Mouse (Mus musculus) embryonic facial prominence, embryonic 13.5 days (tissue): ENCODE measurements at regions not wholly inside any gene's neighbourhood (a gene's known extent, or its start where the extent isn't known, plus 50 kb on each side); places are given as distances from the start of the nearest gene placed in this dataset.

Experiments used
- ATAC-seq: fragments of 200-750 bp; cut with Nextera tagmentation; 2 replicates; pipeline ENCODE4 v1.8.0; 2017; ENCODE audit warnings: low read depth; ENCODE audit not compliant: insufficient number of reproducible peaks, insufficient read depth, low FRiP score, low TSS enrichment
- H3K27ac ChIP-seq: fragments of 300-500 bp; sonication (generic); 2 replicates; pipeline ENCODE4 v1.5.1; 2015; ENCODE audit warnings: moderate library complexity, mild to moderate bottlenecking, inconsistent platforms
- H3K27me3 ChIP-seq: fragments of 300-500 bp; sonication (generic); 2 replicates; pipeline ENCODE4 v1.6.1; 2015; ENCODE audit warnings: mild to moderate bottlenecking, inconsistent platforms
- H3K36me3 ChIP-seq: fragments of 300-500 bp; sonication (generic); 2 replicates; pipeline ENCODE4 v1.6.1; 2015; ENCODE audit warnings: mild to moderate bottlenecking, inconsistent platforms
- H3K4me1 ChIP-seq: fragments of 300-500 bp; sonication (generic); 2 replicates; pipeline ENCODE4 v1.6.1; 2015; ENCODE audit warnings: inconsistent platforms
- H3K4me2 ChIP-seq: fragments of 300-500 bp; sonication (generic); 2 replicates; pipeline ENCODE4 v1.6.1; 2015; ENCODE audit warnings: moderate library complexity, mild to moderate bottlenecking, inconsistent platforms
- H3K4me3 ChIP-seq: fragments of 300-500 bp; sonication (generic); 2 replicates; pipeline ENCODE4 v1.5.1; 2015; ENCODE audit warnings: mild to moderate bottlenecking, inconsistent platforms
- H3K9ac ChIP-seq: fragments of 300-500 bp; sonication (generic); 2 replicates; pipeline ENCODE4 v1.6.1; 2015; ENCODE audit warnings: mild to moderate bottlenecking, inconsistent platforms
- H3K9me3 ChIP-seq: fragments of 300-500 bp; sonication (generic); 2 replicates; pipeline ENCODE4 v1.6.1; 2016; ENCODE audit warnings: inconsistent platforms
- WGBS: fragments of 180-500 bp; shearing (Covaris S2); methylation state at CpG from one replicate; pipeline ENCODE4 v1.1.7; 2015; ENCODE audit warnings: mixed read lengths; 5-methylcytosine and 5-hydroxymethylcytosine counted together

GRCm38 (mm10) chr6:102977122-102977521 is 404.2 kb upstream of the Cntn3 start:
- Histone ChIP-seq H3K27me3 (no peaks in the 10 kb centered on the region), H3K9me3 (no peaks in the 10 kb centered on the region), H3K27ac (no peak overlapping the region), H3K36me3 (no peaks in the 10 kb centered on the region), H3K4me3 (no peak overlapping the region), H3K4me2 (no peak overlapping the region), H3K9ac (no peak overlapping the region), H3K4me1 (no peaks in the 10 kb centered on the region)
- WGBS, result 85% methylated on average over 3 of the region's 3 CpGs
- ATAC-seq, result no peak

GRCm38 (mm10) chr6:103023326-103023725 is 450.4 kb upstream of the Cntn3 start:
- Histone ChIP-seq H3K4me3 (no peak overlapping the region), H3K27ac (no peak overlapping the region), H3K9ac (no peak overlapping the region), H3K9me3 (no peaks in the 10 kb centered on the region), H3K36me3 (no peaks in the 10 kb centered on the region), H3K4me2 (no peak overlapping the region), H3K27me3 (no peaks in the 10 kb centered on the region), H3K4me1 (peaks cover 5% of the 10 kb centered on the region; the same call in 1 of the 2 replicates)
- 70% methylated on average over 2 of the region's 2 CpGs for WGBS
- no peak for ATAC-seq

- no peak overlapping the region for H3K9ac ChIP-seq
- H3K4me1 ChIP-seq, result peaks cover 5% of the 10 kb centered on the region; the same call in 1 of the 2 replicates
- 55% methylated on average over 2 of the region's 2 CpGs for WGBS
- no peaks in the 10 kb centered on the region for H3K9me3 ChIP-seq
- ATAC-seq, result no peak
- H3K27ac ChIP-seq, result no peak overlapping the region
- H3K4me2 ChIP-seq, result no peak overlapping the region
- H3K27me3 ChIP-seq, result no peaks in the 10 kb centered on the region
- no peaks in the 10 kb centered on the region for H3K36me3 ChIP-seq
- no peak overlapping the region for H3K4me3 ChIP-seq
These were observed 451.1 kb upstream of the Cntn3 start for GRCm38 (mm10) chr6:103024006-103024405.

- WGBS, result 36% methylated on average over 1 of the region's 1 CpGs
- H3K4me1 ChIP-seq, result peaks cover 5% of the 10 kb centered on the region; the same call in 1 of the 2 replicates
- no peak for ATAC-seq
- H3K27me3 ChIP-seq, result no peaks in the 10 kb centered on the region
- H3K27ac ChIP-seq, result no peak overlapping the region
- no peak overlapping the region for H3K9ac ChIP-seq
- no peak overlapping the region for H3K4me2 ChIP-seq
- no peaks in the 10 kb centered on the region for H3K9me3 ChIP-seq
- no peak overlapping the region for H3K4me3 ChIP-seq
- no peaks in the 10 kb centered on the region for H3K36me3 ChIP-seq
These were observed 455.2 kb upstream of the Cntn3 start for GRCm38 (mm10) chr6:103028150-103028549.

- 32% methylated on average over 3 of the region's 4 CpGs for WGBS
- H3K9ac ChIP-seq, result no peak overlapping the region
- no peak overlapping the region for H3K4me2 ChIP-seq
- peaks cover 7% of the 10 kb centered on the region for H3K4me1 ChIP-seq
- ATAC-seq, result no peak
- H3K9me3 ChIP-seq, result no peaks in the 10 kb centered on the region
- H3K4me3 ChIP-seq, result no peak overlapping the region
- H3K27ac ChIP-seq, result no peak overlapping the region
- no peaks in the 10 kb centered on the region for H3K36me3 ChIP-seq
- no peaks in the 10 kb centered on the region for H3K27me3 ChIP-seq
These were observed 460.5 kb upstream of the Cntn3 start for GRCm38 (mm10) chr6:103033418-103033817.

- no peaks in the 10 kb centered on the region for H3K9me3 ChIP-seq
- 15% methylated on average over 7 of the region's 7 CpGs for WGBS
- H3K27ac ChIP-seq, result no peak overlapping the region
- H3K4me2 ChIP-seq, result peak overlapping the region; percentile 18
- ATAC-seq, result no peak
- no peak overlapping the region for H3K9ac ChIP-seq
- no peaks in the 10 kb centered on the region for H3K27me3 ChIP-seq
- H3K4me1 ChIP-seq, result peaks cover 7% of the 10 kb centered on the region
- H3K4me3 ChIP-seq, result no peak overlapping the region
- H3K36me3 ChIP-seq, result no peaks in the 10 kb centered on the region
These were observed 461.0 kb upstream of the Cntn3 start for GRCm38 (mm10) chr6:103033919-103034318.

GRCm38 (mm10) chr6:103060591-103060990 is 449.8 kb upstream of the Chl1 start:
- no peak overlapping the region for H3K4me2 ChIP-seq
- no peaks in the 10 kb centered on the region for H3K27me3 ChIP-seq
- H3K9ac ChIP-seq, result no peak overlapping the region
- no peaks in the 10 kb centered on the region for H3K4me1 ChIP-seq
- no peak overlapping the region for H3K4me3 ChIP-seq
- no peak overlapping the region for H3K27ac ChIP-seq
- no peaks in the 10 kb centered on the region for H3K9me3 ChIP-seq
- no peaks in the 10 kb centered on the region for H3K36me3 ChIP-seq
- no peak for ATAC-seq
- 75% methylated on average over 5 of the region's 5 CpGs for WGBS

- H3K9me3 ChIP-seq, result no peaks in the 10 kb centered on the region
- no peak overlapping the region for H3K4me3 ChIP-seq
- H3K4me2 ChIP-seq, result no peak overlapping the region
- no peak overlapping the region for H3K27ac ChIP-seq
- no peaks in the 10 kb centered on the region for H3K27me3 ChIP-seq
- ATAC-seq, result no peak
- no peaks in the 10 kb centered on the region for H3K4me1 ChIP-seq
- 35% methylated on average over 1 of the region's 1 CpGs for WGBS
- no peaks in the 10 kb centered on the region for H3K36me3 ChIP-seq
- H3K9ac ChIP-seq, result no peak overlapping the region
These were observed 404.2 kb upstream of the Chl1 start for GRCm38 (mm10) chr6:103106189-103106588.

- no peak for ATAC-seq
- no peak overlapping the region for H3K4me2 ChIP-seq
- H3K36me3 ChIP-seq, result no peaks in the 10 kb centered on the region
- no peaks in the 10 kb centered on the region for H3K27me3 ChIP-seq
- no peak overlapping the region for H3K4me3 ChIP-seq
- H3K9me3 ChIP-seq, result no peaks in the 10 kb centered on the region
- no peak overlapping the region for H3K9ac ChIP-seq
- H3K4me1 ChIP-seq, result no peaks in the 10 kb centered on the region
- WGBS, result 71% methylated on average over 2 of the region's 2 CpGs
- H3K27ac ChIP-seq, result no peak overlapping the region
These were observed 390.8 kb upstream of the Chl1 start for GRCm38 (mm10) chr6:103119537-103119936.

- H3K9ac ChIP-seq, result no peak overlapping the region
- no peak for ATAC-seq
- WGBS, result 63% methylated on average over 5 of the region's 5 CpGs
These were observed 369.5 kb upstream of the Chl1 start for GRCm38 (mm10) chr6:103140851-103141250.

GRCm38 (mm10) chr6:103177851-103178250 is 332.5 kb upstream of the Chl1 start:
- no peak for ATAC-seq
- Histone ChIP-seq H3K9me3 (no peaks in the 10 kb centered on the region), H3K4me1 (no peaks in the 10 kb centered on the region), H3K27me3 (no peaks in the 10 kb centered on the region), H3K9ac (no peak overlapping the region), H3K36me3 (no peaks in the 10 kb centered on the region), H3K4me2 (no peak overlapping the region), H3K27ac (no peak overlapping the region), H3K4me3 (no peak overlapping the region)
- WGBS, result 62% methylated on average over 1 of the region's 1 CpGs

More at GRCm38 (mm10) chr6:103140851-103141250, 369.5 kb upstream of the Chl1 start:
- no peaks in the 10 kb centered on the region for H3K36me3 ChIP-seq
- H3K27ac ChIP-seq, result no peak overlapping the region
- no peak overlapping the region for H3K4me2 ChIP-seq
- no peaks in the 10 kb centered on the region for H3K4me1 ChIP-seq
- no peaks in the 10 kb centered on the region for H3K27me3 ChIP-seq
- H3K9me3 ChIP-seq, result no peaks in the 10 kb centered on the region
- H3K4me3 ChIP-seq, result no peak overlapping the region

- Histone ChIP-seq H3K4me1 (no peaks in the 10 kb centered on the region), H3K9me3 (no peaks in the 10 kb centered on the region), H3K36me3 (no peaks in the 10 kb centered on the region), H3K27me3 (no peaks in the 10 kb centered on the region), H3K4me3 (no peak overlapping the region), H3K27ac (no peak overlapping the region), H3K4me2 (no peak overlapping the region), H3K9ac (no peak overlapping the region)
- no peak for ATAC-seq
These were observed 327.0 kb upstream of the Chl1 start for GRCm38 (mm10) chr6:103183355-103183754.

- Histone ChIP-seq H3K4me1 (no peaks in the 10 kb centered on the region), H3K4me2 (no peak overlapping the region), H3K9ac (no peak overlapping the region), H3K9me3 (no peaks in the 10 kb centered on the region), H3K27ac (no peak overlapping the region), H3K36me3 (no peaks in the 10 kb centered on the region), H3K27me3 (no peaks in the 10 kb centered on the region), H3K4me3 (no peak overlapping the region)
- WGBS, result 86% methylated on average over 6 of the region's 6 CpGs
- ATAC-seq, result no peak
These were observed 313.5 kb upstream of the Chl1 start for GRCm38 (mm10) chr6:103196838-103197237.
